Mouse (Mus musculus): ENCODE measurements around the gene Gse1.

DNA sequence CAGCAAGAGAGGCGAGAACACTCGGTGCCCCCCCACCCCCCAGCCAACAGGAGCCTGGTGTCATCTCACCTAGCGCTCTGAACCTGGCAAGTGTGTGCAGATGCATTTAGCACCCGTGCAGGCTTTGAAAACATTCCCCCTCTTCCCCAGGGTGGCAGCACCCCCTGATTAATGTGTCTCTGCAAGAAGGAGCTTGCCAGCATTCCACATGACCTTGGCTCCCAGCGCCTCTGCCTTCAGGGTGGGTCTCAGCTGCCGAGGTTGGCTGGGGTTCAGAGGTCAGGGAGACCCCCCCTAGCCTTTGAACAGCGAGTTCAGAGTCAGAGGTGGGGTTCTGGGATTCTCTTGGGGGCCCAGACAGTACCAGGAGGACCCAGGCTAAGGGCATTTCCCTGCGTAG lies 283.5 kb downstream of the Gse1 start:
- TF ChIP-seq CTCF (IDR thresholded peaks at IDR 0.05; ENCODE audit: borderline replicate concordance, extremely low read depth, insufficient read depth, insufficient read length) (no peak), POLR2A (IDR thresholded peaks at IDR 0.05; ENCODE audit: borderline replicate concordance, extremely low read depth, insufficient read depth, insufficient read length, poor library complexity, severe bottlenecking) (no peak)

Data from brain, embryonic 14.5 days (tissue).